Mouse (Mus musculus) embryonic fibroblast, embryonic 13.5 days (primary cell): Measurements from ENCODE around the gene Tmem164.

Experiments used
- CTCF ChIP-seq: IDR thresholded peaks from 2 replicates; pipeline ENCODE4 v1.5.1; 2011; ENCODE audit warnings: mild to moderate bottlenecking, control low read depth, low read length, moderate library complexity, borderline replicate concordance; ENCODE audit not compliant: insufficient read depth
- POLR2A ChIP-seq: IDR thresholded peaks from 2 replicates; pipeline ENCODE4 v1.6.1; 2011; ENCODE audit warnings: low read depth, mild to moderate bottlenecking, control low read depth, low read length, moderate library complexity

DNA sequence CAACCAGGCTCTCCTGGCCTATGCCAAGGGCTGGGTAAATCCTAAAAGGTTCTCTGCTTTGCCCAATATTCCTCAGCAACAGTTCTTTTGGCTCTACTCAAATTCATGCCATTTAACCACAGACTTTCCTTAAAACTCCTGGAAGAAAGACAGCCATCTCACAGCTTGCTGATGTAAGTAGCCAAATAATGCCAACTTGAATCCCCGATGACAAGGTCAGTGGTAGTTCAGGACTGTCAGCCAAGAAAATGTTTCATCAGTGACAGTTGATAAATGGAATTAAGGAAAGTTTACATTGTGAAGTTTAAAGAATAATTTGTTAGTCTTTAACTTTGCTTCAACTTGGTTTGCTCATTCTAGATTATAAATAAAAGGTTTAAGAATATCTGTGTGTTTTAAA is 8.5 kb upstream of the Tmem164 start:
- TF ChIP-seq POLR2A (no peak), CTCF (no peak)
